Mouse (Mus musculus) cerebellum, adult 2 months (tissue): ENCODE results near the gene Tmem9b.

ENCODE experiments used
- CTCF ChIP-seq: fragments of 200-500 bp; IDR thresholded peaks from 2 replicates; pipeline ENCODE4 v1.5.1; 2011; ENCODE audit warnings: low read depth, mild to moderate bottlenecking, control low read depth, low read length, moderate library complexity, borderline replicate concordance; ENCODE audit not compliant: insufficient read depth
- POLR2A ChIP-seq: fragments of 200-500 bp; IDR thresholded peaks from 2 replicates; pipeline ENCODE4 v1.6.1; 2011; ENCODE audit warnings: low read length, control low read depth, borderline replicate concordance; ENCODE audit not compliant: insufficient read depth

- TF ChIP-seq POLR2A (no peak), CTCF (no peak)
These were observed 29.6 kb downstream of the Tmem9b start for GRCm38 (mm10) chr7:109723114-109723513.
